Mouse (Mus musculus) heart, adult 2 months (tissue): Measurements from ENCODE around the gene Ssna1. TPM values are rescaled to one million over a fixed set of nuclear protein-coding genes. Genes with fewer than 3 reads are reported as not detected.

ENCODE experiments used
- DNase-seq, 2 experiments: peaks; one replicate each; pipeline ENCODE4 v3.0.0; 2021
- H3K27ac ChIP-seq: fragments of 200-600 bp; 2 replicates; pipeline ENCODE4 v1.8.1; 2022
- H3K27me3 ChIP-seq: fragments of 200-500 bp; 2 replicates; pipeline ENCODE4 v1.6.1; 2012; ENCODE audit warnings: mild to moderate bottlenecking, low read length, inconsistent platforms, mixed read lengths; ENCODE audit not compliant: control insufficient read depth, insufficient read depth
- H3K36me3 ChIP-seq: fragments of 200-500 bp; 2 replicates; pipeline ENCODE4 v1.6.1; 2012; ENCODE audit warnings: low read length, inconsistent platforms; ENCODE audit not compliant: control insufficient read depth, insufficient read depth
- H3K4me1 ChIP-seq: fragments of 200-500 bp; 2 replicates; pipeline ENCODE4 v1.6.1; 2011; ENCODE audit warnings: low read length; ENCODE audit not compliant: control insufficient read depth, insufficient read depth
- H3K4me3 ChIP-seq: fragments of 200-600 bp; 2 replicates; pipeline ENCODE4 v1.8.1; 2022
- H3K79me2 ChIP-seq: fragments of 200-500 bp; replicated peaks from 2 replicates; pipeline ENCODE4 v1.6.1; 2012; ENCODE audit warnings: mild to moderate bottlenecking, inconsistent platforms, low read length, moderate library complexity, mixed read lengths; ENCODE audit not compliant: control insufficient read depth, insufficient read depth
- H3K9ac ChIP-seq: fragments of 200-500 bp; 2 replicates; pipeline ENCODE4 v1.6.1; 2012; ENCODE audit warnings: low read depth, mild to moderate bottlenecking, control low read depth, inconsistent platforms, low read length, mixed read lengths
- CTCF ChIP-seq: fragments of 200-600 bp; IDR thresholded peaks from 2 replicates; pipeline ENCODE4 v1.8.1; 2022; ENCODE audit warnings: antibody characterized with exemption, mild to moderate bottlenecking, moderate library complexity
- EP300 ChIP-seq: fragments of 200-500 bp; IDR thresholded peaks from 2 replicates; pipeline ENCODE4 v1.6.1; 2011; ENCODE audit warnings: low read depth, low read length, control low read depth; ENCODE audit not compliant: insufficient read depth
- POLR2A ChIP-seq: fragments of 200-500 bp; IDR thresholded peaks from 2 replicates; pipeline ENCODE4 v1.6.1; 2011; ENCODE audit warnings: mild to moderate bottlenecking, low read depth, low read length, control low read depth; ENCODE audit not compliant: insufficient read depth
- WGBS: fragments of 180-500 bp; shearing (Covaris S2); methylation state at CpG from one replicate; pipeline ENCODE4 v1.1.7; 2018; 5-methylcytosine and 5-hydroxymethylcytosine counted together
- intact Hi-C: fragments of 180-260 bp; cut with DNase I; formaldehyde crosslinking; loops from one replicate; pipeline ENCODE4 v1.15.1; 2025
- polyA plus RNA-seq: library from polyadenylated mRNA; depleted of rRNA; stranded (reverse); fragments of >200 nt; gene quantifications from 2 replicates; pipeline ENCODE4 v1.2.3, GENCODE M21; 2012
- total RNA-seq, 2 experiments: library from RNA; stranded (reverse); gene quantifications; 2 replicates each; pipeline ENCODE4 v1.2.3; 2021

The Ssna1 gene
- total and polyA plus RNA-seq, 3 experiments: 33.1 to 41.5 (median 39.7) TPM

DNA sequence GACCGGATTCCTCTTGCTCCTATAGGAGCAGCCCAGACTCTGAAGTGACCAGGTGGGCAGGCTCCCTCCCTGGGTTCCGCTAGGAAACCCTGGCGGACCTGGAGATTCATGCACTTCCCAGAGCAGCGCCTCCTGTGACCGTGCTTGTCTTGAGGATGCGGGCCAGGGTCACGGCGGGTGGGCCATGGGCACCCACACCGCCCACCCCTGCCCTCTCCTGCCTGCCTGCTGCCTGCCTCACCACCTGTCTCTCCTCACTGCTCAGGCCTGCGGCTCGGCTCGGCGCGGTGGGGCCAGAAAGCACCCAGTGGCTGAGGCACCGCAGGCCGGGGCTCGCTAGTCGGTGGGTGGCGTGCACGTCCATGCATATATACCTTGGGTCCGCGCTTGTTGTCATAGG is 38.7 kb upstream of the Ssna1 start:
- Histone ChIP-seq H3K79me2 (no peaks in the 10 kb centered on the region), H3K36me3 (no peaks in the 10 kb centered on the region), H3K4me3 (no peak overlapping the region), H3K27me3 (peaks cover 8% of the 10 kb centered on the region), H3K27ac (no peak overlapping the region), H3K9ac (0 out of 2 replicates have a peak overlapping the region, but pooled peaks have one; percentile 17), H3K4me1 (no peaks in the 10 kb centered on the region)
- WGBS: 4% methylated on average over 21 of the region's 22 CpGs
- no peak for DNase-seq
- intact Hi-C loops: no loop called here
- no peak for TF ChIP-seq CTCF
- TF ChIP-seq EP300: no peak
- TF ChIP-seq POLR2A: no peak

DNA sequence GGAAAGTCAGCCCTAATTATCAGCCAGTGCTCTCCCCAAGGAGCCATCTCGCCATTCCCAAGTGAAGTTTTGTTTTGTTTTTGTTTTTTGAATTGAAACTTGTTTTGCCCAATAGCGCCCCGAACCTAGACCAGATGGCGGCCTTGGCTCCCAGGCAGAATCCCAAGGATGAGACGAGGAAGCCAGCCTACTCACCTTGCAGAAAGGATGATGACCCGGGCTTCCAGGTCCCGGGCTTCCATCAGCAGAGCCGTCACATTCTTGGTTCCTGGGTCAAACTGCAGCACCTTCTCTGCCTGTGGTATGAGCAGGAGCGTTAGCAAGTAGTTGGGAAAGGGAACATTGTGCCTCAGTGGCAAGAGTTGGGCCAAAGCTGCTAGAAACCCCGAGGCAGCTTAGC is 37.9 kb upstream of the Ssna1 start:
- no peaks in the 10 kb centered on the region for H3K36me3 ChIP-seq
- H3K4me1 ChIP-seq: no peaks in the 10 kb centered on the region
- TF ChIP-seq POLR2A: no peak
- TF ChIP-seq EP300: no peak
- no peak for TF ChIP-seq CTCF
- no peaks in the 10 kb centered on the region for H3K79me2 ChIP-seq
- no peak overlapping the region for H3K9ac ChIP-seq
- 54% methylated on average over 10 of the region's 10 CpGs for WGBS
- H3K27ac ChIP-seq: no peak overlapping the region
- intact Hi-C loops: no loop called here
- H3K27me3 ChIP-seq: peaks cover 10% of the 10 kb centered on the region
- no peak for DNase-seq
- H3K4me3 ChIP-seq: no peak overlapping the region

DNA sequence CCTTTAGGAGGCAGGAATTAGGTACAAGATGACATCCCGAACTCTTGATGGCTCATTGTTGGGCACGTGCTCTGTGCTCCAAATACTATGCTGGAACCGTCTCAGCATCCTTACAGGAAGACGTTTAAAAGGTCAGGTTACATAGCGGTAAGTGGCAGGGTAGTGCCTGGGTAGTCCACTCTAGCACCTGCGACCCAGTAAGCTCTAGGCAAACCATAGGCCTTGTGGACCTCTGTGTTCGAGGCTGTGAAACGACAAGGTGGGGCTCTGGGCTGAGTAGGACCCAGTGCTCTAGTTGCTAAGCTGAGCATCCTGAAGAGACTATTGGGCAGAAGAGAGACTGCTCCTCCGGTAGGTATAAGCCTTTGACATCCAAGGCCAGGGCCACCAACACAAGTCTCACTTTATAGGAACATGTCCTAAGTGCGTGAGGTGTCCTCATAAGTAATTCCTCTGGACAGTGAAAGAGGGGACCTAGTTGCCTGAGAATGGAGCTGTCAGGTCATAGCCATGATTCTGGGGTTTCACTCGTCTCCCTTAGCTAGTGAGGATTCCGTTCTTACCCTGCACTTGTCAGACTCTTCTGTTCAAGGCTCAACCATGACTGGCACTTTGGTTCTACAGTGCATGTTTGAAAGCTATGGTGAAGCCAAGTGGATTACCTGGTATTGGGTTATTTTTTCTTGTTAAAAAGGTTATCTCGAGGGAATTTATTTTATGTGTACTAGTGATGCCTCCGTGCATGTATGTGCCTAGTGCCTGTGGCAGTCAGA is 33.5 kb upstream of the Ssna1 start:
- H3K4me3 ChIP-seq: no peak overlapping the region
- no peak for TF ChIP-seq CTCF
- no peak for TF ChIP-seq EP300
- TF ChIP-seq POLR2A: no peak
- H3K36me3 ChIP-seq: no peaks in the 10 kb centered on the region
- no peaks in the 10 kb centered on the region for H3K4me1 ChIP-seq
- no peak for DNase-seq
- H3K27ac ChIP-seq: no peak overlapping the region
- intact Hi-C loops: no loop called here
- no peak overlapping the region for H3K9ac ChIP-seq
- 50% methylated on average over 14 of the region's 14 CpGs for WGBS
- peaks cover 8% of the 10 kb centered on the region for H3K27me3 ChIP-seq
- no peaks in the 10 kb centered on the region for H3K79me2 ChIP-seq

DNA sequence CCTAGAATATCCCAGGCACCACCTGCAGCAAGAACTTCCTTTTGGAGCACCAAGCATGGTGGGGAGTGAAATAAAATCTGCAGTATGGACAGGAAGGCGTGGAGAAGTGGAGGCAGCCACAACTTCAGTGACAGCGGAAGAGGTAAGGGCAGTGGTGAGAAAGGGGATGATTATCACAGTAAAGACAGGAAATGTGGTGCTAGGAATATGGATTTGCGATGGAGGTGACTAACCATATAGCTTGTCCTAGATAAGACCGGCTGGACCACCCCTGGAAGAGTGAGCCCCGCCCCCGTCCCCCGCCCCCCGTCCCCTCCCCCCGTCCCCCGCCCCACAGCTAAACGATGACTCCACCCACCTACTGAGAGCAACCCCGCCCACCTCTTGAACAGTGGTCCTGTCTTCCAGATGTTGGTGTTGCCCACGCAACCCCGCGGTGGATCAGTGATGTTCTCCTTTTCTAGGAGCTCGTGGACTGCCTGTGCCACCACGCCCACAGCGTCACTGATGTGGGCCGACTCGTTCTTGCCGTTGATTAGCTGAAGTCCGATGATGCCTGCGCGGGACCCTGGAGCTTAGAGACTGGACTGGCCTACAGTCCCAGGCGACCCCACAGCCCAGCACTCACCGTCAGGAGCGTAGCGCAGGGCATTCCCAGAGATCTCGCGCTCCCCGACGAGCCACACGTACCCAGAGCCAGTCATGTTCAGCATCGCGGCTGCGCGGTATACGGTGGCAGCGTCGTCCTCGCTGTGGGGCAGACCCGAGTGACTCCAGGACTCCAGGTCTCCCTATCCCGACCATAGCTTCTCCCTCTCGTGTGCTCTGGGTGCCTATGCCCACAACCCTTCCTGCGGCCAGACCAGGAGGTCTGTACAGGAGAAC is 32.7 kb upstream of the Ssna1 start:
- no peak for TF ChIP-seq EP300
- TF ChIP-seq POLR2A: no peak
- TF ChIP-seq CTCF: no peak
- H3K27ac ChIP-seq: no peak overlapping the region
- no peak for DNase-seq
- H3K4me1 ChIP-seq: no peaks in the 10 kb centered on the region
- H3K79me2 ChIP-seq: no peaks in the 10 kb centered on the region
- no peaks in the 10 kb centered on the region for H3K36me3 ChIP-seq
- 0 out of 2 replicates have a peak overlapping the region, but pooled peaks have one; percentile 23 for H3K4me3 ChIP-seq
- WGBS: 2% methylated on average over 41 of the region's 45 CpGs
- H3K9ac ChIP-seq: no peak overlapping the region
- intact Hi-C loops: no loop called here
- H3K27me3 ChIP-seq: peaks cover 8% of the 10 kb centered on the region

DNA sequence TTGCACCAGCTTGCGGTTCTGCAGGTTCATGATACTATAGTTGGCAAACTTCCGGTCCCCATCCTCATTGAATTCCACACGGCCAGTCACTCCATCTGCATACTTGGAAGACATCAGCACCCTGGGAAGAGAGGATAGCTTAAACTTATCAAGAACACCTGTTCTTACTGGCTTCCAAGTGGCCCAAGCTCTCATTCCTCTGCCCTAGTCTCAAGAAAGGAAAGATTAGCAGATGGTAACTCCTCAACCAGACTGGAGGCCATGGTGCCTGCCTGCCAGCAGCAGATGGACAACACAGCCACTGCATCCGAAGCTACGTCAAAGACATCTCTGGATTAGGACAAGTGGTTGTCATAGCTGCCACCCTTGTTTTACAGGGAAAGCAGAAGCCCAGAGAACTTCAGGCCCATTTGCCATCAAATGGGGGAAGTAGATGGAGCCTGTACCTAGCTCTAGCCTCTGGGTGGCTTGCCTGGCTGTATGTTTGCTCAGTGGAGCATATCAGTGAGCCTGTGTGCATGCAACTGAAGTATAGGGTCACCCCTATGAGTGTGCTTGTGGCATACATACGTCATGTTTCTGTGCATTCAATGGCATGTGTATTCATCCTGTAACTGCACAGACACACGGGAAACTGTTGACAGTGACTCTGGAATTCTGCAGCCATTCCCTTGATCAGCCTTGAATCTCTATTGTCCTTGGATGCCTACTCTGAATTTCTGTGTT is 31.9 kb upstream of the Ssna1 start:
- intact Hi-C loops: no loop called here
- H3K4me3 ChIP-seq: no peak overlapping the region
- no peak overlapping the region for H3K9ac ChIP-seq
- WGBS: 64% methylated on average over 7 of the region's 7 CpGs
- TF ChIP-seq CTCF (no peak), EP300 (no peak), POLR2A (no peak)
- H3K36me3 ChIP-seq: no peaks in the 10 kb centered on the region
- H3K27ac ChIP-seq: no peak overlapping the region
- no peaks in the 10 kb centered on the region for H3K4me1 ChIP-seq
- no peak for DNase-seq
- peaks cover 8% of the 10 kb centered on the region for H3K27me3 ChIP-seq
- no peaks in the 10 kb centered on the region for H3K79me2 ChIP-seq
